Mouse (Mus musculus) C2C12 (cell line): ENCODE results near the gene Faf1.

ENCODE experiments used
- CEBPB ChIP-seq: IDR thresholded peaks from one replicate; pipeline ENCODE4 v1.6.1; 2011; ENCODE audit warnings: low read depth, mild to moderate bottlenecking, control low read depth, moderate library complexity
- CTCF ChIP-seq: IDR thresholded peaks from one replicate; pipeline ENCODE4 v1.5.1; 2011; ENCODE audit not compliant: control insufficient read depth, insufficient read depth, insufficient read length
- FOSL1 ChIP-seq: IDR thresholded peaks from one replicate; pipeline ENCODE4 v1.8.0; 2011; ENCODE audit warnings: mild to moderate bottlenecking, low read length; ENCODE audit not compliant: poor library complexity, insufficient read depth, severe bottlenecking
- MAX ChIP-seq: IDR thresholded peaks from one replicate; pipeline ENCODE4 v1.6.1; 2011; ENCODE audit warnings: mild to moderate bottlenecking, control low read depth
- MYOD1 ChIP-seq: IDR thresholded peaks from one replicate; pipeline ENCODE4 v1.6.1; 2011; ENCODE audit warnings: low read depth; ENCODE audit not compliant: control insufficient read depth, insufficient read length
- MYOG ChIP-seq: IDR thresholded peaks from one replicate; pipeline ENCODE4 v1.6.1; 2011; ENCODE audit not compliant: control insufficient read depth, insufficient read length; ENCODE audit errors: extremely low read depth
- USF1 ChIP-seq: IDR thresholded peaks from one replicate; pipeline ENCODE4 v1.6.1; 2011; ENCODE audit warnings: low read depth, mild to moderate bottlenecking, control low read depth, moderate library complexity

DNA sequence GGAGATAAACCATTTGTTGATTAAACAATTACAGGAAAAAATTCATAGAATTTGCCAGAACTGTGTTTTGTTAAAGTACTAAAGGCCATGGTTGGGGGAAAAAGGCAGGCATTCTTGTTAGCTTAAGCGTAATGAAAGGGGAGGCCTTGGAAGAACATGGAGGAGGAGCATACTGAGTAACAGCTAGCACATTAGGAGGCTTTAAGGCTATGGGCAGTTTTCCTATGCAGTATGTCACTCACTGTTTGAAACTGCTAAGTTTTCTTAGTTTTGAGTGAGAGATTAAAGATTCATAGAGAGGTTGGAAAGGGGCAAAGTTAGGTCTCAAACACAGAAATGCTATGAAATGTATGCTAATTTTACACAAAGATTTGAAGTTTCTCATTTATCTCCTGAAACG, 2.3 kb upstream of the Faf1 start:
- no peak for TF ChIP-seq CTCF
- no peak for TF ChIP-seq MAX
- no peak for TF ChIP-seq MYOG
- no peak for TF ChIP-seq MYOD1
- TF ChIP-seq CEBPB, result no peak
- no peak for TF ChIP-seq USF1
- no peak for TF ChIP-seq FOSL1
